Comparison of ENCODE assay signal across 12 mouse cellular contexts in genomic region chr11:76056487-76056886, GRCm38 (mm10). TPM values are rescaled to one million over a fixed set of nuclear protein-coding genes. Genes with fewer than 3 reads are reported as not detected.
DNase-seq lines count a peak whose midpoint lies in the region; ATAC-seq lines count a peak whose summit lies in the region.
"Had no signal": no experiment of that assay in that cellular context is flagged by ENCODE, and none has a peak within 500 bp of the region (broad histone marks: within the 10 kb centered on the region; RNA-seq: fewer than 3 reads in every experiment).

No protein-coding gene starts in this region.

- H3K27ac ChIP-seq in hindbrain, embryonic 14.5 days, result no peak overlapping the region
- no peak overlapping the region for H3K27ac ChIP-seq in hindbrain, embryonic 11.5 days (ENCODE audit: low read depth, low read length)
- H3K27ac ChIP-seq: midbrain, embryonic 13.5 days had no signal

- H3K9ac ChIP-seq in hindbrain, embryonic 14.5 days, result no peak overlapping the region
- no peak overlapping the region for H3K9ac ChIP-seq in hindbrain, embryonic 11.5 days (ENCODE audit: low read depth, low read length)
- H3K9ac ChIP-seq: midbrain, embryonic 13.5 days had no signal

- ATAC-seq in hindbrain, embryonic 14.5 days (ENCODE audit: low FRiP score), result no peak
- no peak for ATAC-seq in hindbrain, embryonic 11.5 days (ENCODE audit: low FRiP score)
- no peak for ATAC-seq in erythroblast, adult 5-6 weeks (replicated peaks; ENCODE audit: low FRiP score, poor library complexity, severe bottlenecking)
- ATAC-seq: midbrain, embryonic 13.5 days had no signal

- H3K4me1 ChIP-seq in hindbrain, embryonic 14.5 days (replicated peaks; ENCODE audit: control insufficient read depth, insufficient read depth, low read length), result no peaks in the 10 kb centered on the region
- H3K4me1 ChIP-seq in hindbrain, embryonic 11.5 days (replicated peaks; ENCODE audit: control insufficient read depth, insufficient read depth, low read length), result no peaks in the 10 kb centered on the region
- H3K4me1 ChIP-seq: midbrain, embryonic 13.5 days had no signal

- 34% methylated on average over 3 of the region's 3 CpGs for WGBS in hindbrain, embryonic 14.5 days
- 33% methylated on average over 3 of the region's 3 CpGs for WGBS in hindbrain, embryonic 11.5 days

- no peaks in the 10 kb centered on the region for H3K27me3 ChIP-seq in hindbrain, embryonic 14.5 days (ENCODE audit: control insufficient read depth, insufficient read depth, low read length)
- no peaks in the 10 kb centered on the region for H3K27me3 ChIP-seq in hindbrain, embryonic 11.5 days (ENCODE audit: control insufficient read depth, insufficient read depth, low read length)
- H3K27me3 ChIP-seq in splenic B cell, adult 2 months (ENCODE audit: control insufficient read depth, insufficient read depth, low read length, poor library complexity, severe bottlenecking), result no peaks in the 10 kb centered on the region
- H3K27me3 ChIP-seq: midbrain, embryonic 13.5 days had no signal

- no peak overlapping the region for H3K4me3 ChIP-seq in hindbrain, embryonic 14.5 days (replicated peaks; ENCODE audit: low read length)
- no peak overlapping the region for H3K4me3 ChIP-seq in hindbrain, embryonic 11.5 days (ENCODE audit: low read depth, low read length)
- H3K4me3 ChIP-seq: midbrain, embryonic 13.5 days had no signal

- DNase-seq in hindbrain, embryonic 14.5 days (ENCODE audit: low spot score), result peak; percentile 37
- DNase-seq in hindbrain, embryonic 11.5 days (ENCODE audit: low spot score), result no peak
- peak; percentile 23 for DNase-seq in retina, embryonic 14.5 days (ENCODE audit: low spot score)
- no peak for DNase-seq in retina, postnatal 1 day
- DNase-seq in brain, adult 2 months (ENCODE audit: low read depth, low spot score), result peak; percentile 44
- peak; percentile 39 for DNase-seq in splenic B cell, adult 2 months (ENCODE audit: low read depth, low spot score)
- no peak for DNase-seq in right cerebral cortex, postnatal 36 days (ENCODE audit: low spot score in 2 of 2)
- DNase-seq: gastrocnemius, postnatal 14 days; heart, postnatal 4 days had no signal

- peaks cover 31% of the 10 kb centered on the region for H3K36me3 ChIP-seq in hindbrain, embryonic 14.5 days (replicated peaks; ENCODE audit: control insufficient read depth, insufficient read depth)
- no peaks in the 10 kb centered on the region for H3K36me3 ChIP-seq in hindbrain, embryonic 11.5 days (ENCODE audit: control insufficient read depth, insufficient read depth, low read length)
- H3K36me3 ChIP-seq in splenic B cell, adult 2 months (ENCODE audit: control insufficient read depth, insufficient read depth, low read length, poor library complexity, severe bottlenecking), result peaks cover 2% of the 10 kb centered on the region; the same call in 1 of the 2 replicates

- no peaks in the 10 kb centered on the region for H3K9me3 ChIP-seq in hindbrain, embryonic 14.5 days (ENCODE audit: control insufficient read depth, low read length)
- no peaks in the 10 kb centered on the region for H3K9me3 ChIP-seq in hindbrain, embryonic 11.5 days (ENCODE audit: control insufficient read depth, low read length)
- H3K9me3 ChIP-seq: midbrain, embryonic 13.5 days had no signal

- no peak overlapping the region for H3K4me2 ChIP-seq in hindbrain, embryonic 14.5 days (replicated peaks)
- H3K4me2 ChIP-seq in hindbrain, embryonic 11.5 days (replicated peaks; ENCODE audit: low read depth, low read length), result no peak overlapping the region
- H3K4me2 ChIP-seq: midbrain, embryonic 13.5 days had no signal

RNA-seq across cellular contexts. Expression of gene Rflnb, which starts 28.9 kb away (rescaled TPM):
- polyA plus RNA-seq in hindbrain, embryonic 14.5 days (2014; fragmentation: Nextera tagmentation; extraction: Ambion mirVana), result 9.0 and 9.5 TPM in 2 replicates
- 12.9 and 14.6 TPM in 2 replicates for polyA plus RNA-seq in hindbrain, embryonic 11.5 days (2014; fragmentation: Nextera tagmentation; extraction: Ambion mirVana)
- total RNA-seq in erythroblast, adult 5-6 weeks (2015; ENCODE audit: low replicate concordance), result 19.6 and 22.5 TPM in 2 replicates
- 23.4 and 23.6 TPM in 2 replicates for total RNA-seq in erythroblast, adult 5-6 weeks (2017; ENCODE audit: low replicate concordance)

RNA-seq across cellular contexts. Expression of gene 1700016K19Rik, which starts 56.8 kb away (rescaled TPM):
- 3.9 and 5.5 TPM in 2 replicates for polyA plus RNA-seq in hindbrain, embryonic 14.5 days (2014; fragmentation: Nextera tagmentation; extraction: Ambion mirVana)
- polyA plus RNA-seq in hindbrain, embryonic 11.5 days (2014; fragmentation: Nextera tagmentation; extraction: Ambion mirVana), result 3.1 and 3.6 TPM in 2 replicates
- total RNA-seq in erythroblast, adult 5-6 weeks (2015; ENCODE audit: low replicate concordance), result not detected in 2 replicates
- total RNA-seq in erythroblast, adult 5-6 weeks (2017; ENCODE audit: low replicate concordance), result not detected in 2 replicates
- total RNA-seq: gastrocnemius, postnatal 14 days; heart, postnatal 4 days had no signal
- polyA plus RNA-seq: liver, embryonic 16.5 days had no signal

Comparison
In these comparisons a context has a peak if more than half of its experiments do, and no peak if none do; other contexts are left out.
1. DNase-seq: peak in hindbrain, embryonic 14.5 days (single experiment), retina, embryonic 14.5 days (single experiment), brain, adult 2 months (single experiment) and splenic B cell, adult 2 months (single experiment); none in hindbrain, embryonic 11.5 days (single experiment), retina, postnatal 1 day (single experiment) and right cerebral cortex, postnatal 36 days (0 of 2).